Mouse (Mus musculus) neural tube, embryonic 13.5 days (tissue): ENCODE results near the gene Ddx39. TPM values are rescaled to one million over a fixed set of nuclear protein-coding genes. Genes with fewer than 3 reads are reported as not detected.

Experiments
- ATAC-seq: fragments of 200-750 bp; cut with Nextera tagmentation; 2 replicates; pipeline ENCODE4 v1.8.0; 2017; ENCODE audit warnings: low read depth, mild to moderate bottlenecking, moderate TSS enrichment, moderate library complexity
- H3K27ac ChIP-seq: fragments of 300-500 bp; sonication (generic); replicated peaks from 2 replicates; pipeline ENCODE4 v1.5.1; 2015; ENCODE audit warnings: moderate library complexity, mild to moderate bottlenecking, inconsistent platforms
- H3K27me3 ChIP-seq: fragments of 300-500 bp; sonication (generic); 2 replicates; pipeline ENCODE4 v1.6.1; 2015; ENCODE audit warnings: mild to moderate bottlenecking, inconsistent platforms
- H3K36me3 ChIP-seq: fragments of 300-500 bp; sonication (generic); 2 replicates; pipeline ENCODE4 v1.6.1; 2015; ENCODE audit warnings: mild to moderate bottlenecking, inconsistent platforms
- H3K4me1 ChIP-seq: fragments of 300-500 bp; sonication (generic); replicated peaks from 2 replicates; pipeline ENCODE4 v1.6.1; 2015; ENCODE audit warnings: inconsistent platforms
- H3K4me2 ChIP-seq: fragments of 300-500 bp; sonication (generic); 2 replicates; pipeline ENCODE4 v1.6.1; 2015; ENCODE audit warnings: inconsistent platforms, mild to moderate bottlenecking, moderate library complexity
- H3K4me3 ChIP-seq: fragments of 300-500 bp; sonication (generic); 2 replicates; pipeline ENCODE4 v1.5.1; 2015; ENCODE audit warnings: mild to moderate bottlenecking, inconsistent platforms
- H3K9ac ChIP-seq: fragments of 300-500 bp; sonication (generic); 2 replicates; pipeline ENCODE4 v1.6.1; 2015; ENCODE audit warnings: moderate library complexity, mild to moderate bottlenecking, inconsistent platforms
- H3K9me3 ChIP-seq: fragments of 300-500 bp; sonication (generic); 2 replicates; pipeline ENCODE4 v1.6.1; 2016; ENCODE audit warnings: inconsistent platforms
- WGBS: fragments of 180-500 bp; shearing (Covaris S2); methylation state at CpG from one replicate; pipeline ENCODE4 v1.1.7; 2015; 5-methylcytosine and 5-hydroxymethylcytosine counted together
- polyA plus RNA-seq: library from polyadenylated mRNA; unstranded; fragments of >200 nt; fragmentation: Nextera tagmentation; extraction: Ambion mirVana; gene quantifications from 2 replicates; pipeline ENCODE4 v1.2.1, GENCODE M21; 2015

Ddx39 gene
- polyA plus RNA-seq: 101 and 105 TPM in 2 replicates

GRCm38 (mm10) chr8:83715031-83715690 lies at the start of gene Ddx39:
Gene Ddx39, plus strand, starts transcription at chr8:83715177.
- peak within 1 kb of the TSS; percentile 93 for H3K4me3 ChIP-seq
- WGBS: under 1% methylated on average over 63 of the region's 63 CpGs
- no peaks in the 10 kb centered on the region for H3K9me3 ChIP-seq
- H3K27me3 ChIP-seq: 0 out of 2 replicates have a peak, but pooled peaks cover 4% of the 10 kb centered on the region
- H3K4me2 ChIP-seq: peak within 1 kb of the TSS; percentile 97
- peak; percentile 100 for ATAC-seq
- peak within 1 kb of the TSS; percentile 91 for H3K27ac ChIP-seq
- H3K4me1 ChIP-seq: peaks cover 24% of the 10 kb centered on the region
- peaks cover 8% of the 10 kb centered on the region for H3K36me3 ChIP-seq
- peak within 1 kb of the TSS; percentile 87 for H3K9ac ChIP-seq

DNA sequence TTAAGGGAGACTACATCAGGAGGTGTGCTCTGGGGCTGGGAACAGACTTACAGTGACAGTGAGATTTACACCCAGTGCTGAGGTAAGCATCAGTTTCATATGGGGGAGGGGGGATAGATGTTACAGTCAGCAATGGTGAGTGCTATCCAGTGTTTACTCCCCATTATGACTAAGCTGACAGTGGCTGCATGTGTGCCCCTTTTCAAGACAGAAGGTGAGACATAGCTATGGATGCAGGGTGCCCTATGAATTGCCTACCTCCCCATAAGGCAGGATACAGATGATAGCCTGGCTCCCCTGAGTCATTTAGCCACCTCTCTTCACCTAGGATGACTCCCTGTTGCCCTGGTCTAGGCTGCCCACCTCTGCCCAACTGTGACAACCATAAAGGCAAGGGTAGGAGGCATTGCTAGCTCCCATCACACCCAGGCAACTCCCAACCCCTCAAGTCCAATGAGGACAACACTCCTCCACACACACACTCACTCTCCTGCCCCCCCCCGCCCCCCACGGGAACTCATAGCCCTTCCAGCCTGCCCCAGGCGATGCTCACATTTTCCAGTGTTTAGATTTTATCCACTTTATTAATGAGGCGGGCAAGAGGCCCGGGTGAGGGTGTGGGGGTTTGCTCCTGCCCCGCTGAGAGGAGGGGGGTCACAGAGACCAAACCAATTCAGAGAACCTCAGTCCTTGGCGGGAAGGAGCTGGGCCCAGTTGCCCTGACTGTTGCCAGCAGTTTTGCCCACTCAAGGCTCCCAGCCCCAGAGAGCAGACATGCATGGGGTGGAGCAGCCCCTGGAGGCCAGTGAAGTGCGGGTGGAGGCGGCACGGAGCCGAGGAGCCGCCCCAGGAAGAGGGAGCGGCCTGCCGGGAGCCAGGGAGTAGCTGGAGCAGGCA lies 48.8 kb upstream of the Ddx39 start, which contains the start of gene Ptger1:
Ptger1 (plus strand) TSS at position 710 of the 897 bp plus-strand sequence.
- Histone ChIP-seq H3K4me1 (peaks cover 52% of the 10 kb centered on the region), H3K9me3 (no peaks in the 10 kb centered on the region), H3K27ac (0 out of 2 replicates have a peak within 1 kb of the TSS, but pooled peaks have one; percentile 49), H3K27me3 (peaks cover 12% of the 10 kb centered on the region), H3K36me3 (peaks cover 43% of the 10 kb centered on the region), H3K4me3 (no peak within 1 kb of the TSS), H3K9ac (peak within 1 kb of the TSS; percentile 49; the same call in 1 of the 2 replicates), H3K4me2 (no peak within 1 kb of the TSS)
- 34% methylated on average over 14 of the region's 14 CpGs for WGBS
- no peak for ATAC-seq

DNA sequence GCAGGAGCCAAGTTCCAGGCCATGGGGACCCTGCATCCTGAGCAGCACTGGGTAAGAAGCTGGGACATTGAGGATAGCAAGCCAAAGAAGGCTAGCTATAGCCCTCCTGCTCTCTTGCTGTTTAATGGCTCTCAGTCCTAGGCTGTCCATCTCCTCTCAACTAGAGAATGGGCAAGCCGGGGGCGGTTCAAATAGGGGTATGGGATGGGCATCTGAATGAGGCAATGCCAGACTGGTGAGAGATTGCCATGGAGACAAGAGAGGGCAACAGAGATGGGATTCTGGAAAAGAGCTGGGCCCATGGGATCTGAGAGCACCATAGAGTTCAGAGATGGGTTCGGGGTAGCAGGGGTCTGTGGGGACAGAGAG lies 48.1 kb upstream of the Ddx39 start:
- Histone ChIP-seq H3K4me1 (peaks cover 45% of the 10 kb centered on the region), H3K9me3 (no peaks in the 10 kb centered on the region), H3K9ac (peak overlapping the region; percentile 49; the same call in 1 of the 2 replicates), H3K4me3 (no peak overlapping the region), H3K4me2 (no peak overlapping the region), H3K27ac (0 out of 2 replicates have a peak overlapping the region, but pooled peaks have one; percentile 49), H3K27me3 (peaks cover 12% of the 10 kb centered on the region), H3K36me3 (peaks cover 49% of the 10 kb centered on the region)
- ATAC-seq: no peak
- WGBS: 94% methylated on average over 3 of the region's 3 CpGs

GRCm38 (mm10) chr8:83667526-83667925 lies 47.5 kb upstream of the Ddx39 start:
- no peak overlapping the region for H3K27ac ChIP-seq
- peak overlapping the region; percentile 65 for H3K4me2 ChIP-seq
- peaks cover 12% of the 10 kb centered on the region for H3K27me3 ChIP-seq
- H3K36me3 ChIP-seq: peaks cover 56% of the 10 kb centered on the region
- 82% methylated on average over 10 of the region's 10 CpGs for whole genome bisulfite sequencing
- no peak overlapping the region for H3K4me3 ChIP-seq
- H3K4me1 ChIP-seq: peaks cover 38% of the 10 kb centered on the region
- no peaks in the 10 kb centered on the region for H3K9me3 ChIP-seq
- ATAC-seq: peak; percentile 7; the same call in 1 of the 2 replicates
- no peak overlapping the region for H3K9ac ChIP-seq

GRCm38 (mm10) chr8:83668010-83668916 lies 46.7 kb upstream of the Ddx39 start:
- H3K4me2 ChIP-seq: peak overlapping the region; percentile 65
- peak overlapping the region; percentile 36 for H3K4me3 ChIP-seq
- peaks cover 34% of the 10 kb centered on the region for H3K4me1 ChIP-seq
- peak; percentile 54 for ATAC-seq
- peaks cover 59% of the 10 kb centered on the region for H3K36me3 ChIP-seq
- no peaks in the 10 kb centered on the region for H3K9me3 ChIP-seq
- H3K27ac ChIP-seq: 0 out of 2 replicates have a peak overlapping the region, but pooled peaks have one; percentile 13
- H3K27me3 ChIP-seq: peaks cover 12% of the 10 kb centered on the region
- 20% methylated on average over 80 of the region's 80 CpGs for WGBS
- H3K9ac ChIP-seq: peak overlapping the region; percentile 62

GRCm38 (mm10) chr8:83669013-83669412 lies 46.0 kb upstream of the Ddx39 start:
- 0 out of 2 replicates have a peak, but pooled peaks have one; percentile 3 for ATAC-seq
- WGBS: 80% methylated on average over 16 of the region's 16 CpGs
- Histone ChIP-seq H3K27me3 (peaks cover 12% of the 10 kb centered on the region), H3K4me3 (0 out of 2 replicates have a peak overlapping the region, but pooled peaks have one; percentile 36), H3K4me2 (no peak overlapping the region; the same call in 1 of the 2 replicates), H3K9me3 (no peaks in the 10 kb centered on the region), H3K4me1 (peaks cover 34% of the 10 kb centered on the region), H3K36me3 (peaks cover 59% of the 10 kb centered on the region), H3K9ac (no peak overlapping the region), H3K27ac (no peak overlapping the region)

GRCm38 (mm10) chr8:83672936-83673335 lies 42.0 kb upstream of the Ddx39 start:
- ATAC-seq: no peak
- H3K4me1 ChIP-seq: peaks cover 10% of the 10 kb centered on the region
- H3K27ac ChIP-seq: no peak overlapping the region
- peaks cover 76% of the 10 kb centered on the region for H3K36me3 ChIP-seq
- no peak overlapping the region for H3K4me2 ChIP-seq
- WGBS: 64% methylated on average over 5 of the region's 5 CpGs
- no peak overlapping the region for H3K4me3 ChIP-seq
- no peaks in the 10 kb centered on the region for H3K9me3 ChIP-seq
- H3K9ac ChIP-seq: no peak overlapping the region
- no peaks in the 10 kb centered on the region for H3K27me3 ChIP-seq

- Histone ChIP-seq H3K27me3 (no peaks in the 10 kb centered on the region), H3K9me3 (no peaks in the 10 kb centered on the region), H3K4me2 (no peak overlapping the region), H3K36me3 (peaks cover 86% of the 10 kb centered on the region), H3K27ac (no peak overlapping the region), H3K4me3 (no peak overlapping the region), H3K9ac (no peak overlapping the region), H3K4me1 (no peaks in the 10 kb centered on the region)
- 89% methylated on average over 5 of the region's 5 CpGs for WGBS
- no peak for ATAC-seq
These were observed 40.5 kb upstream of the Ddx39 start for GRCm38 (mm10) chr8:83674497-83674896.

DNA sequence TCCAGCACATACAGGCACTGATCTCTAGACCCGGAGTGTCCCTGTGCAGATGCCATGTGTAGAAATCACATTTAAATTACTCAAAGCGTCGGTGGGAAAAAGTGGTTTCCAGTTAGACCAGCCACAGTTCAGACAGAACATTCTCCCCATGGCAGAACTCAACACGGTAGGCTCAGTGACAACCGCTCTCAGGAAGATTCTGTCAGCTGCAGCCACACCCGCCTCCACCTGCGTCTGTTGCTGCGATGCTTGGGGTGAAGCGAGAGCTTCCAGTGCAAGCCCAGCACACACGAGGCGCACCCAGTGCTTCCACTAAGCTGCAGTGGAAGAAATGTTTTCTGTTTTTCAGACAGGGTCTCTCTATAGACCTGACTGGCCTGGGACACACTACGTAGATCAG lies 35.1 kb upstream of the Ddx39 start:
- Histone ChIP-seq H3K4me1 (no peaks in the 10 kb centered on the region), H3K27me3 (no peaks in the 10 kb centered on the region), H3K4me2 (no peak overlapping the region), H3K9me3 (no peaks in the 10 kb centered on the region), H3K27ac (no peak overlapping the region), H3K9ac (no peak overlapping the region), H3K4me3 (no peak overlapping the region), H3K36me3 (peaks cover 91% of the 10 kb centered on the region)
- ATAC-seq: no peak
- 94% methylated on average over 12 of the region's 12 CpGs for WGBS

GRCm38 (mm10) chr8:83680603-83681002 lies 34.4 kb upstream of the Ddx39 start:
- H3K36me3 ChIP-seq: peaks cover 93% of the 10 kb centered on the region
- H3K27me3 ChIP-seq: no peaks in the 10 kb centered on the region
- no peak for ATAC-seq
- H3K9ac ChIP-seq: no peak overlapping the region
- H3K9me3 ChIP-seq: no peaks in the 10 kb centered on the region
- H3K4me3 ChIP-seq: no peak overlapping the region
- H3K27ac ChIP-seq: peak overlapping the region; percentile 46; the same call in 1 of the 2 replicates
- H3K4me1 ChIP-seq: no peaks in the 10 kb centered on the region
- 93% methylated on average over 5 of the region's 5 CpGs for WGBS
- H3K4me2 ChIP-seq: no peak overlapping the region

GRCm38 (mm10) chr8:83681099-83681498 lies 33.9 kb upstream of the Ddx39 start:
- H3K4me1 ChIP-seq: no peaks in the 10 kb centered on the region
- peaks cover 95% of the 10 kb centered on the region for H3K36me3 ChIP-seq
- no peaks in the 10 kb centered on the region for H3K27me3 ChIP-seq
- no peak overlapping the region for H3K4me2 ChIP-seq
- H3K9ac ChIP-seq: no peak overlapping the region
- H3K9me3 ChIP-seq: no peaks in the 10 kb centered on the region
- 35% methylated on average over 6 of the region's 6 CpGs for WGBS
- peak overlapping the region; percentile 46; the same call in 1 of the 2 replicates for H3K27ac ChIP-seq
- H3K4me3 ChIP-seq: no peak overlapping the region
- no peak for ATAC-seq
